Mouse (Mus musculus) gastrocnemius, adult 2 months (tissue): Measurements from ENCODE around the gene Zcchc3. TPM values are rescaled to one million over a fixed set of nuclear protein-coding genes. Genes with fewer than 3 reads are reported as not detected.
A peak's percentile ranks its signal among the peaks of the same experiment; 100 is the strongest.
"Not testable (repeated sequence)": the region's sequence is repeated elsewhere in the genome, so short reads cannot be mapped to it uniquely, and the experiment has no call there.

Experiments used
- DNase-seq: peaks from one replicate; pipeline ENCODE4 v3.0.0; 2022
- H3K27ac ChIP-seq: fragments of 200-600 bp; 2 replicates; pipeline ENCODE4 v1.8.1; 2022; ENCODE audit warnings: mild to moderate bottlenecking
- H3K4me3 ChIP-seq: fragments of 200-600 bp; 2 replicates; pipeline ENCODE4 v1.8.1; 2022; ENCODE audit warnings: mild to moderate bottlenecking, moderate library complexity
- CTCF ChIP-seq: fragments of 200-600 bp; IDR thresholded peaks from 2 replicates; pipeline ENCODE4 v1.8.1; 2022; ENCODE audit warnings: antibody characterized with exemption, mild to moderate bottlenecking, moderate library complexity
- intact Hi-C: fragments of 180-260 bp; cut with DNase I; formaldehyde crosslinking; loops from one replicate; pipeline ENCODE4 v1.15.1; 2025
- long read RNA-seq, 2 experiments: library from polyadenylated mRNA; stranded (forward); transcript quantifications; one replicate each; pipeline ENCODE4 v2.0.0; 2021
- total RNA-seq, 2 experiments: library from RNA; stranded (reverse); gene quantifications; 2 replicates each; pipeline ENCODE4 v1.2.3; 2021

Gene Zcchc3
- 1 to 10 TPM; 1.1 to 1.8 TPM for total RNA-seq
- long read RNA-seq, experiment 1, transcript Zcchc3-201 (1 exons, 3,073 nt) = major isoform, 5 of 5 reads
- long read RNA-seq, experiment 1, partial matches to known transcripts = 0 of 5 reads
- long read RNA-seq, experiment 1, other reads (novel, unspliced or antisense) = 0 of 5 reads
- long read RNA-seq, experiment 2, partial matches to known transcripts = 0 of 1 reads
- long read RNA-seq, experiment 2, other reads (novel, unspliced or antisense) = 0 of 1 reads

DNA sequence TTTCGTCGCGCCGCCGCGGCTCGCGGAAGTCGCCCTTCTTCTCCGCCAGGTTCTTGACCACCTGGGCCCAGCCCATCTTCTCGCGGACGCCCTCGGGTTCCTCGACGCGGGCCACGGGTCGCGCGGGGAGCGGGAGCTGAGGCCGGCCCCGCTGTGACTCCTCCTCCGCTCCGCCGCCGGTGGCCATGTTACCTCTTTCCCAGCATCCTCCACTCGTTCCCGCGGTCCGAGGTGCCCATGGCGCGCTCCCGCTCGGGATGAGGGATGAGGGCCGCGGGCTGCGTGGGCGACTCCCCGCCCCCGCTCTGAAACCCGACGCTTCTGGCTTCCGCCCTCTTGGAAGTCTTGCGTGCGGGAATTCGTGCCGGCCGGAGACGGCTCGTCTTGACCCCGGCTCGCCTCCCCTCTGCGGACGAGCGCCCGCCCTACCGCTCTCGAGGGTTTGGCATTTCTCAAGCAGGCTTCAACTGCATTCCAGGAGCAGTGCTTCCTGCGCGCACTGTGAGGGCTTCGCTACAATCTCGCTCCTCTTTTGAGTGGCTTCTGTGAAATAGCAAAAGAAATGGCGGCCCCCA is at the start of gene Zcchc3:
Gene Zcchc3 (minus strand): TSS at position 437 of the 575 bp plus-strand sequence.
- no peak for TF ChIP-seq CTCF
- Histone ChIP-seq H3K27ac (peak within 1 kb of the TSS; percentile 88), H3K4me3 (peak within 1 kb of the TSS; percentile 85)
- DNase-seq = peak; percentile 86
- intact Hi-C loops = no loop called here

GRCm38 (mm10) chr2:152459241-152459640 is 44.4 kb upstream of the Zcchc3 start:
- TF ChIP-seq CTCF = no peak
- H3K4me3 ChIP-seq = no peak overlapping the region
- no peak for DNase-seq
- intact Hi-C loops = no loop called here
- no peak overlapping the region for H3K27ac ChIP-seq

GRCm38 (mm10) chr2:152452101-152452781 is 37.4 kb upstream of the Zcchc3 start:
- H3K4me3 ChIP-seq = no peak overlapping the region
- intact Hi-C loops = no loop called here
- peak; percentile 64 for DNase-seq
- no peak for TF ChIP-seq CTCF
- no peak overlapping the region for H3K27ac ChIP-seq

DNA sequence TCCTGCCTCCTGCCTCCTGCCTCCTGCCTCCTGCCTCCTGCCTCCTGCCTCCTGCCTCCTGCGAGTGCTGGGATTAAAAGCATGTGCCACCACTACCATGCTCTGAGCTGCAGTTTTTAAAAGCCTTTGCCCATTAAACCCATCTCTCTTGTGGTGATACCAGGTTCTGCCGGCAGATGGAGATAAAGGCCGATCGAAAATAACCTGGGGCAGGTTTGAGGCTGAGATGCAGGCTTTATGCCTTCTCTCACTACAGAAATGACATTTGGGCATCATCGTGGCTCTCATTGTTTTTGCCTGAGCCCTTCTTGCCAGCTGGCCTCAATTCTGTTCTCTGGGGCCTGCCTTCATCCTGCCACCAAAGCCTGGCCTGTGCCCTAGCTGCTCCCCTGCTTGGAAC is 35.4 kb upstream of the Zcchc3 start:
- DNase-seq = peak; percentile 49
- H3K4me3 ChIP-seq = no peak overlapping the region
- intact Hi-C loops = loop anchor here (2.0 kb wide), 1 partner anchor 95 kb away; no protein-coding TSS in a partner anchor
- no peak overlapping the region for H3K27ac ChIP-seq
- TF ChIP-seq CTCF = peak; percentile 64

- no peak for DNase-seq
- TF ChIP-seq CTCF = no peak
- H3K27ac ChIP-seq = no peak overlapping the region
- no peak overlapping the region for H3K4me3 ChIP-seq
- intact Hi-C loops = no loop called here
Measured at GRCm38 (mm10) chr2:152447461-152447860, 32.6 kb upstream of the Zcchc3 start.

- TF ChIP-seq CTCF = no peak
Measured at GRCm38 (mm10) chr2:152446642-152447041, 31.8 kb upstream of the Zcchc3 start.

DNA sequence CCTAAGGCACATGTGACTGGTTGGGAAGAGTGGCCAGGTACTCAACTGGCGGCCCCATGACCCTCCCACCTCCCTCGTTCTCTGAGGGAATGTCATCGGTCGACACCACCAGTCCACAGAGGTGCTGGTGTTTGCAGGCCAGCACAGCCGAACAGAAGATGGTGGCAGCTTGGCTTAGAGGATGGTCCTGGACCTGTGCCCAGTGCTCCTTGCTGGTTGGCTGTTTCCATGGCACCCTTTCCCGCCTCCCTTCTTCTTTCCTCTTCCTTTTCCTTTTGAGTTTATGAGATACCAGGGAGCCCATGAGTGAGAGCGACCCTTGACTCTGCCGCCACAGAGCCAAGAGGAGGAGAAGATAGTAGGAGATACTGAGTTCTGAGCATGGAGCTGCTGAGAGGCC is 28.5 kb upstream of the Zcchc3 start:
- no peak for DNase-seq
- TF ChIP-seq CTCF = no peak
- intact Hi-C loops = no loop called here
- Histone ChIP-seq H3K27ac (no peak overlapping the region), H3K4me3 (no peak overlapping the region)

More at GRCm38 (mm10) chr2:152446642-152447041, 31.8 kb upstream of the Zcchc3 start:
- no peak overlapping the region for H3K27ac ChIP-seq
- no peak overlapping the region for H3K4me3 ChIP-seq
- intact Hi-C loops = no loop called here
- no peak for DNase-seq

- no peak for DNase-seq
- no peak for TF ChIP-seq CTCF
- H3K4me3 ChIP-seq = no peak overlapping the region
- no peak overlapping the region for H3K27ac ChIP-seq
- intact Hi-C loops = no loop called here
Measured at GRCm38 (mm10) chr2:152442322-152442721, 27.5 kb upstream of the Zcchc3 start.

- Histone ChIP-seq H3K27ac (no peak overlapping the region), H3K4me3 (no peak overlapping the region)
- intact Hi-C loops = no loop called here
- no peak for TF ChIP-seq CTCF
- DNase-seq = no peak
Measured at GRCm38 (mm10) chr2:152439833-152440232, 25.0 kb upstream of the Zcchc3 start.

DNA sequence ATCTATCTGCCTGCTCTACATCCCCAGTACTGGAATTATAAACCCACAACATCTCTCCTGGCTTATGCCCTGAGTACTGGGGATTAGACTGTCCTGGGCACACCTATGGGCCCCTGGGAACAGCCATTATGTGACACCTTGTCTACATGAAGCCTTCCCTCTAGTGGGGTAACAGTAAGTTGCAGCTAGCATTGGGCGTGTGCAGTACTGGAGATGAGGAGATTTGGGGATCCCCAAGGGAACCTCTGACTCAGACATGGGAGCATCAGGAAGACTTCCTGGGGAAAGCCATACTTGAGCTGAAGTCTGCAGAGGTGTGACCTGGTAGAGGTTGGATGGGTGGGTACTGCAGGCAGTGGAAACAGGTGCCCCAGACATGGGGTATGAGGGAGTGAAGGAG is 24.1 kb upstream of the Zcchc3 start:
- no peak for DNase-seq

DNA sequence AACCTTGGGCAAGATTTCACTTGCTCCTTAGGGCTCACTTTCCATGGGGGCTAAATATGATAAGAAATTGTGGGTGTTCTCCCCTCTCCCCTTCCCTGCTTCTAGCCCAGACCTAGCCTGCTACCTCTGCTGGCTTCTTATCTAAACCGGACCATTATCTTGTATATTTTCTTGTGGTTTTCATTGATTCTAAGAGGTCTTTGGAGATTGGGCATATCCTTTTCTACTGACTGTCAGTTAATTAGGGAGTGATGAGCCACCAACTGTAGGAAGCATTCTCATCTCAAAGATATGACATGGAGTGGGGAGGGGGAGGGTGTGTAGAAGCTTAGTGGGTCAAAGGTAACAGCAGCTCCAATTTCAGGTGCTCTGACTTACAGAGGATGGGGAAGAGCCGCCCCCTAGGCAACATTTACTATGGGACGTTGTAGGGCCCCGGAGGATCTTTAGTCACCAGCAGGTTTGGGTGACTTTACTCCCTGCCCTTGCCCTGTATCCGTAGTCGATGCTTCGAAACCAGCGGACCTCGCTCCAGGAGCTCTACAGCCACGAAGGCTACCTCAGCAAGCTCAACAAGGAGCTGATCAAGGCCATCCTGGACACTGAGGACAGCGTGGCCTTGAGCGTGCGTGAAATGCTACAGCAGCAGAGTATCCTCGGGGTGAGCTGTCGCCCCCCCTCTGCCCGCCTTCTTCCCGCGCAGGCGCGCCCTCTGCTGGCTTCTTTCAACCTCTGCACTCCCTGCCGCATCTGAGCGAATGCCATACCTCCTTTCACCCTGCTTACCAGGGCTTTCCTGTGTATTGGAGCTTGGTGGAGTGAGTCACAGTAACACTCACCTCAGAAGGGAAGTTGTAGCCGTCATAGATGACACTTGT is 22.4 kb upstream of the Zcchc3 start:
- Histone ChIP-seq H3K4me3 (peak overlapping the region; percentile 65), H3K27ac (no peak overlapping the region; the same call in 1 of the 2 replicates)
- intact Hi-C loops = loop anchor here (1.0 kb wide), 1 partner anchor 44 kb away; no protein-coding TSS in a partner anchor
- peak; percentile 84 for DNase-seq
- no peak; the same call in 1 of the 2 replicates for TF ChIP-seq CTCF

More for the DNA sequence above, 24.1 kb upstream of the Zcchc3 start:
- TF ChIP-seq CTCF = no peak
- Histone ChIP-seq H3K27ac (no peak overlapping the region), H3K4me3 (no peak overlapping the region)
- intact Hi-C loops = no loop called here

DNA sequence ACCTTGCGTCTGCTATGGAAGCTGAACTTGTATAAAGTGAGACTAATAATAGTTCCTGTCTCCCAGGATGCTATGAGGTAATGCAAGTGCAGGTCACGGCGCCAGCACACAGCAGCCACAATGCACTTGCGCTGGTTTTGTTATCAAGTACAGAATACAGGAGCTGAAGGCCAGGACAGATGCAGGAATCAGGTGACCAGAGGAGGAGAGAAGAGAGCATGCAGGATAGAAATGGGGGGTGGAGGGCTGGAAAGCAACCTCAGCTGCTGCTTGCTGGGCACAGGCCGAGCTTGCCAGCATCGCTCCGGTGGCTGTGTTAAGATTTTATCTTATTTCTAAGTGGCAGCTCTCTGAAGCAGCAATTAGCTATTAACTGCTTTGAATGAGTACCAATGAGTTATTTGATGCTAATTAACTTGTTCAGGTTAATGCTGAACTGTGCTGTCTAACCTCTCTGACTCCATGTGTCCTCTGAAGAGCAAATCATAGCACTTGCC is 21.6 kb upstream of the Zcchc3 start:
- Histone ChIP-seq H3K4me3 (no peak overlapping the region), H3K27ac (no peak overlapping the region)
- intact Hi-C loops = no loop called here
- no peak for TF ChIP-seq CTCF
- no peak for DNase-seq

DNA sequence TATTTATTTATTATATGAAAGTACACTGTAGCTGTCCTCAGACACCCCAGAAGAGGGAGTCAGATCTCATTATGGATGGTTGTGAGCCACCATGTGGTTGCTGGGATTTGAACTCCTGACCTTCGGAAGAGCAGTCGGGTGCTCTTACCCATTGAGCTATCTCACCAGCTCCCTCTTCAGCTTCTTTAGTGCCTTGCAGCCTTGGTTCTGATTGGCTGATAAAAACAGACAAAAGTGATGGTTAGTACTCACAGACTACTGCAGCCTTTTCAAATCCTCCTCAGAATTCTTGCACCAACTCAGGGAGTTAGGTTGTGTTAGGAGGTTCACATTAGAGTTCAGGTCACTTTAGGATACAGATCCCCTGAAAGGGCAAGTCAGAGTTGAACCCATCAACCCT is 13.7 kb upstream of the Zcchc3 start:
- intact Hi-C loops, H3K27ac ChIP-seq, DNase-seq, H3K4me3 ChIP-seq: not testable (repeated sequence)
